Mouse (Mus musculus): ENCODE measurements around the gene Luzp1. TPM values are rescaled to one million over a fixed set of nuclear protein-coding genes. Genes with fewer than 3 reads are reported as not detected.

Luzp1 gene
- total and polyA plus RNA-seq, 2 experiments from 2014 or later = 22.6 to 91.1 TPM

DNA sequence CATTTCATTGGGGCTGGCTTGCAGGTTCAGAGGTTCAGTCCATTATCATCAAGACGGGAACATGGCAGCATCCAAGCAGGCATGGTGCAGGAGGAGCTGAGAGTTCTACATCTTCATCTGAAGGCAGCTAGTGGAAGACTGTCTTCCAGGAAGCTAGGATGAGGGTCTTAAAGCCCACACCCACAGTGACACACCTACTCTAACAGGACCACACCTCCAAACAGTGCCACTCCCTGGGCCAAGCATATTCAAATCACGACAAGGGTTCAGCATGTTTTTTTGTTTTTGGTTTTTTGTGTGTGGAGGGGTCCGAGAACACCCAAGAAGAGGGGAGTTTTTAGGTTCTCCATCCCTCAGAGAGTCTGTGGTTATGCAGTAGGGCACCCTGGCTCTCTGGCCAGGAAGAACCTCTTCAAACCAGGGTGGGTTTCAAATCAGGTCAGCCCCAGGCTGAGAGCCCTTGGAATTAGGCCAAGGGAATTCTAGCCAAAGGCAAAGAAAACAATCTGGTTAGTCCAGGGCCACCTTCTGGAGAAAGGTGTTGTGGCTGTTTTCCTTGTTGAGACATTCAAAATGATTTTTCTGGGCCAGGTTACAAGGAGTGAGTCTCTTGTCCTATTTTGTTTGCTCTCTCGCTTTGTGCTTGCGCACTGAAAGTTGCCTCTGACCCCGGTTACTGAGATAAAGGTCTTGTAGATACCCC is 12.9 kb upstream of the Luzp1 start:
- TF ChIP-seq CTCF (IDR thresholded peaks at IDR 0.05; ENCODE audit: low read depth) = no peak
- no peak for TF ChIP-seq EP300 (IDR thresholded peaks at IDR 0.05; ENCODE audit: low read depth)
- no peaks in the 10 kb centered on the region for H3K9me3 ChIP-seq (replicated peaks; ENCODE audit: control insufficient read depth, low read length)
- no peak overlapping the region for H3K27ac ChIP-seq (ENCODE audit: low read depth)
- H3K4me1 ChIP-seq (ENCODE audit: control insufficient read depth, insufficient read depth) = peaks cover 5% of the 10 kb centered on the region; the same call in 1 of the 2 replicates
- H3K4me2 ChIP-seq (ENCODE audit: low read depth, low read length) = no peak overlapping the region
- no peak overlapping the region for H3K9ac ChIP-seq (replicated peaks; ENCODE audit: low read depth, low read length)
- no peaks in the 10 kb centered on the region for H3K36me3 ChIP-seq (replicated peaks; ENCODE audit: control insufficient read depth, insufficient read depth, low read length)
- ATAC-seq (ENCODE audit: insufficient read depth, low read depth) (no peak), DNase-seq (ENCODE audit: low spot score) (no peak)
- WGBS = 91% methylated on average over 6 of the region's 6 CpGs
- H3K4me3 ChIP-seq (ENCODE audit: low read depth, low read length) = no peak overlapping the region
- H3K27me3 ChIP-seq (ENCODE audit: control insufficient read depth, insufficient read depth, low read length) = no peaks in the 10 kb centered on the region

- no peaks in the 10 kb centered on the region for H3K9me3 ChIP-seq (replicated peaks; ENCODE audit: control insufficient read depth, low read length)
- H3K4me2 ChIP-seq (ENCODE audit: low read depth, low read length) = no peak overlapping the region
- no peak overlapping the region for H3K4me3 ChIP-seq (ENCODE audit: low read depth, low read length)
- ATAC-seq (ENCODE audit: insufficient read depth, low read depth) (no peak), DNase-seq (ENCODE audit: low spot score) (no peak)
- no peak overlapping the region for H3K9ac ChIP-seq (replicated peaks; ENCODE audit: low read depth, low read length)
- H3K27me3 ChIP-seq (ENCODE audit: control insufficient read depth, insufficient read depth, low read length) = no peaks in the 10 kb centered on the region
- TF ChIP-seq EP300 (IDR thresholded peaks at IDR 0.05; ENCODE audit: low read depth) = no peak
- no peak for TF ChIP-seq CTCF (IDR thresholded peaks at IDR 0.05; ENCODE audit: low read depth)
- no peaks in the 10 kb centered on the region for H3K36me3 ChIP-seq (replicated peaks; ENCODE audit: control insufficient read depth, insufficient read depth, low read length)
- WGBS = 78% methylated on average over 7 of the region's 7 CpGs
- H3K27ac ChIP-seq (ENCODE audit: low read depth) = no peak overlapping the region
- H3K4me1 ChIP-seq (ENCODE audit: control insufficient read depth, insufficient read depth) = peaks cover 7% of the 10 kb centered on the region; the same call in 1 of the 2 replicates
Measured at GRCm38 (mm10) chr4:136458276-136458675, 11.3 kb upstream of the Luzp1 start.

GRCm38 (mm10) chr4:136459210-136459609 is 10.4 kb upstream of the Luzp1 start:
- no peak overlapping the region for H3K4me3 ChIP-seq (ENCODE audit: low read depth, low read length)
- H3K9ac ChIP-seq (replicated peaks; ENCODE audit: low read depth, low read length) = no peak overlapping the region
- DNase-seq (ENCODE audit: low spot score) = no peak
- H3K4me2 ChIP-seq (ENCODE audit: low read depth, low read length) = no peak overlapping the region
- H3K9me3 ChIP-seq (replicated peaks; ENCODE audit: control insufficient read depth, low read length) = no peaks in the 10 kb centered on the region
- no peak for ATAC-seq (ENCODE audit: insufficient read depth, low read depth)
- TF ChIP-seq CTCF (IDR thresholded peaks at IDR 0.05; ENCODE audit: low read depth) = no peak
- no peak for TF ChIP-seq EP300 (IDR thresholded peaks at IDR 0.05; ENCODE audit: low read depth)
- WGBS = 70% methylated on average over 12 of the region's 12 CpGs
- H3K27me3 ChIP-seq (ENCODE audit: control insufficient read depth, insufficient read depth, low read length) = no peaks in the 10 kb centered on the region
- peaks cover 7% of the 10 kb centered on the region; the same call in 1 of the 2 replicates for H3K4me1 ChIP-seq (ENCODE audit: control insufficient read depth, insufficient read depth)
- H3K36me3 ChIP-seq (replicated peaks; ENCODE audit: control insufficient read depth, insufficient read depth, low read length) = no peaks in the 10 kb centered on the region
- no peak overlapping the region for H3K27ac ChIP-seq (ENCODE audit: low read depth)

DNA sequence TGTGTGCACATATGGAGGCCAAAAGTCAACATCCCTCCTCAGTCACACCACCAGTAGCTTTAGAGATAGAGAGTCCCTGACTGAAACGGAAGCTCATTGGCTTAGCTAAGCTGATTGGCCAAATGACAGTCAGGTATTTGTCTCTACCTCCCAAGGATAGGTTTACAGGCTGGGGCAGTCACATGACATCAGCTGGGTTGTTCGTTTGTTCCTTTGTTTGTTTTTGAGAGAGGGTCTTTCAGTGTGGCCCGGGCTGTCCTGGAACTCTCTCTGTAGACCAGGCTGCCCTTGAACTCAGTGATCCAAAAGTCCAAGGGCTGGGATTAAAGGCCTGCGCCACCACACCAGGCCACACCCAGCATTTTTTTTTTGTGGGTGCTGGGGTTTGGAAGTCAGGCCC is 8.4 kb upstream of the Luzp1 start:
- DNase-seq (ENCODE audit: low spot score) = no peak
- peaks cover 9% of the 10 kb centered on the region for H3K4me1 ChIP-seq (ENCODE audit: control insufficient read depth, insufficient read depth)
- no peak overlapping the region for H3K27ac ChIP-seq (ENCODE audit: low read depth)
- TF ChIP-seq EP300 (IDR thresholded peaks at IDR 0.05; ENCODE audit: low read depth) (no peak), CTCF (IDR thresholded peaks at IDR 0.05; ENCODE audit: low read depth) (no peak)
- H3K36me3 ChIP-seq (replicated peaks; ENCODE audit: control insufficient read depth, insufficient read depth, low read length) = no peaks in the 10 kb centered on the region
- no peak overlapping the region for H3K4me2 ChIP-seq (ENCODE audit: low read depth, low read length)
- no peaks in the 10 kb centered on the region for H3K27me3 ChIP-seq (ENCODE audit: control insufficient read depth, insufficient read depth, low read length)
- ATAC-seq (ENCODE audit: insufficient read depth, low read depth) = no peak
- no peak overlapping the region for H3K9ac ChIP-seq (replicated peaks; ENCODE audit: low read depth, low read length)
- WGBS = 64% methylated on average over 4 of the region's 4 CpGs
- H3K4me3 ChIP-seq (ENCODE audit: low read depth, low read length) = no peak overlapping the region
- H3K9me3 ChIP-seq (replicated peaks; ENCODE audit: control insufficient read depth, low read length) = no peaks in the 10 kb centered on the region

DNA sequence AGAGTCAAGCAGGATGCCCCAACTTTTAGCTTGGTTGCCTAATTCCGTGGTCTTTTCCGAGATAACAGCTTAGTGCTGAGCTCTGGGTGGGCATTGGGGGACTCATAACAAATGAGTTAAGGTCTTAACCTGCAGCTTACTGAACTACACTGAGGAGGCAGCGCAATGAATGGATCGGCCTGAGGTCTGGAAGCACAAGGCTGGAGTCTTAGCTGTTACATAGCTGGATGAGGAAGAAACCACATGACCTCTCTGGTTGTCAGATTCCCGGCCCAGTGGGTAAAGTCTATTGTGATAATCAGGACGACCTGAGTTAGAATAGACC is 7.8 kb upstream of the Luzp1 start:
- TF ChIP-seq EP300 (IDR thresholded peaks at IDR 0.05; ENCODE audit: low read depth) (no peak), CTCF (IDR thresholded peaks at IDR 0.05; ENCODE audit: low read depth) (no peak)
- 0 out of 2 replicates have a peak overlapping the region, but pooled peaks have one; percentile 63 for H3K9ac ChIP-seq (replicated peaks; ENCODE audit: low read depth, low read length)
- H3K27me3 ChIP-seq (ENCODE audit: control insufficient read depth, insufficient read depth, low read length) = no peaks in the 10 kb centered on the region
- H3K27ac ChIP-seq (ENCODE audit: low read depth) = peak overlapping the region; percentile 96
- peak overlapping the region; percentile 68 for H3K4me3 ChIP-seq (ENCODE audit: low read depth, low read length)
- DNase-seq (ENCODE audit: low spot score) (no peak), ATAC-seq (ENCODE audit: insufficient read depth, low read depth) (0 out of 2 replicates have a peak, but pooled peaks have one; percentile 5)
- 19% methylated on average over 6 of the region's 6 CpGs for WGBS
- H3K9me3 ChIP-seq (replicated peaks; ENCODE audit: control insufficient read depth, low read length) = no peaks in the 10 kb centered on the region
- peaks cover 12% of the 10 kb centered on the region for H3K4me1 ChIP-seq (ENCODE audit: control insufficient read depth, insufficient read depth)
- H3K36me3 ChIP-seq (replicated peaks; ENCODE audit: control insufficient read depth, insufficient read depth, low read length) = no peaks in the 10 kb centered on the region
- peak overlapping the region; percentile 91 for H3K4me2 ChIP-seq (ENCODE audit: low read depth, low read length)
